Mouse (Mus musculus): ENCODE measurements around the gene Celf1. TPM values are rescaled to one million over a fixed set of nuclear protein-coding genes. Genes with fewer than 3 reads are reported as not detected.
A peak's percentile ranks its signal among the peaks of the same experiment; 100 is the strongest.

Gene Celf1
- polyA plus RNA-seq, 1 experiment = 210 TPM

- Histone ChIP-seq H3K27ac (ENCODE audit: insufficient read depth, low read depth, low read length) (no peak overlapping the region), H3K4me1 (ENCODE audit: control insufficient read depth, insufficient read depth, low read length) (peaks cover 7% of the 10 kb centered on the region), H3K4me3 (ENCODE audit: insufficient read depth, low read depth, low read length) (no peak overlapping the region)
- TF ChIP-seq POLR2A (IDR thresholded peaks at IDR 0.05; ENCODE audit: insufficient read depth, low read depth, low read length) = no peak
- TF ChIP-seq CTCF (IDR thresholded peaks at IDR 0.05; ENCODE audit: insufficient read depth, low read depth, low read length) = peak; percentile 37; the same call in 1 of the 2 replicates
- WGBS = 74% methylated on average over 10 of the region's 10 CpGs
Observed at GRCm38 (mm10) chr2:91060544-91061355, 120.6 kb downstream of the Celf1 start.

- no peak for TF ChIP-seq POLR2A (IDR thresholded peaks at IDR 0.05; ENCODE audit: insufficient read depth, low read depth, low read length)
- no peak for TF ChIP-seq CTCF (IDR thresholded peaks at IDR 0.05; ENCODE audit: insufficient read depth, low read depth, low read length)
Observed at GRCm38 (mm10) chr2:91061849-91062481, 121.8 kb downstream of the Celf1 start.

GRCm38 (mm10) chr2:91062779-91063606 is 122.8 kb downstream of the Celf1 start:
- peaks cover 9% of the 10 kb centered on the region for H3K4me1 ChIP-seq (ENCODE audit: control insufficient read depth, insufficient read depth, low read length)
- TF ChIP-seq POLR2A (IDR thresholded peaks at IDR 0.05; ENCODE audit: insufficient read depth, low read depth, low read length) (no peak), CTCF (IDR thresholded peaks at IDR 0.05; ENCODE audit: insufficient read depth, low read depth, low read length) (no peak)
- H3K4me3 ChIP-seq (ENCODE audit: insufficient read depth, low read depth, low read length) = no peak overlapping the region
- no peak overlapping the region for H3K27ac ChIP-seq (ENCODE audit: insufficient read depth, low read depth, low read length)
- WGBS = 90% methylated on average over 16 of the region's 16 CpGs

More at GRCm38 (mm10) chr2:91061849-91062481, 121.8 kb downstream of the Celf1 start:
- WGBS = 78% methylated on average over 6 of the region's 6 CpGs
- no peak overlapping the region for H3K4me3 ChIP-seq (ENCODE audit: insufficient read depth, low read depth, low read length)
- peaks cover 9% of the 10 kb centered on the region for H3K4me1 ChIP-seq (ENCODE audit: control insufficient read depth, insufficient read depth, low read length)
- H3K27ac ChIP-seq (ENCODE audit: insufficient read depth, low read depth, low read length) = no peak overlapping the region

- no peak for TF ChIP-seq CTCF (IDR thresholded peaks at IDR 0.05; ENCODE audit: insufficient read depth, low read depth, low read length)
- TF ChIP-seq POLR2A (IDR thresholded peaks at IDR 0.05; ENCODE audit: insufficient read depth, low read depth, low read length) = no peak
- Histone ChIP-seq H3K27ac (ENCODE audit: insufficient read depth, low read depth, low read length) (no peak overlapping the region), H3K4me3 (ENCODE audit: insufficient read depth, low read depth, low read length) (no peak overlapping the region), H3K4me1 (ENCODE audit: control insufficient read depth, insufficient read depth, low read length) (peaks cover 18% of the 10 kb centered on the region)
- WGBS = 78% methylated on average over 6 of the region's 6 CpGs
Observed at GRCm38 (mm10) chr2:91064211-91064610, 124.0 kb downstream of the Celf1 start.

- TF ChIP-seq POLR2A (IDR thresholded peaks at IDR 0.05; ENCODE audit: insufficient read depth, low read depth, low read length) = no peak
- TF ChIP-seq CTCF (IDR thresholded peaks at IDR 0.05; ENCODE audit: insufficient read depth, low read depth, low read length) = peak; percentile 68; the same call in 1 of the 2 replicates
- H3K4me1 ChIP-seq (ENCODE audit: control insufficient read depth, insufficient read depth, low read length) = peaks cover 19% of the 10 kb centered on the region
- H3K27ac ChIP-seq (ENCODE audit: insufficient read depth, low read depth, low read length) = no peak overlapping the region
- 59% methylated on average over 3 of the region's 3 CpGs for WGBS
- no peak overlapping the region for H3K4me3 ChIP-seq (ENCODE audit: insufficient read depth, low read depth, low read length)
Observed at GRCm38 (mm10) chr2:91065544-91065943, 125.4 kb downstream of the Celf1 start.

- Histone ChIP-seq H3K4me1 (ENCODE audit: control insufficient read depth, insufficient read depth, low read length) (peaks cover 19% of the 10 kb centered on the region), H3K27ac (ENCODE audit: insufficient read depth, low read depth, low read length) (no peak overlapping the region), H3K4me3 (ENCODE audit: insufficient read depth, low read depth, low read length) (no peak overlapping the region)
- TF ChIP-seq CTCF (IDR thresholded peaks at IDR 0.05; ENCODE audit: insufficient read depth, low read depth, low read length) (no peak), POLR2A (IDR thresholded peaks at IDR 0.05; ENCODE audit: insufficient read depth, low read depth, low read length) (no peak)
- 58% methylated on average over 3 of the region's 3 CpGs for WGBS
Observed at GRCm38 (mm10) chr2:91066455-91066854, 126.3 kb downstream of the Celf1 start.

- 53% methylated on average over 13 of the region's 13 CpGs for WGBS
- peaks cover 19% of the 10 kb centered on the region for H3K4me1 ChIP-seq (ENCODE audit: control insufficient read depth, insufficient read depth, low read length)
- TF ChIP-seq POLR2A (IDR thresholded peaks at IDR 0.05; ENCODE audit: insufficient read depth, low read depth, low read length) (no peak), CTCF (IDR thresholded peaks at IDR 0.05; ENCODE audit: insufficient read depth, low read depth, low read length) (no peak)
- H3K4me3 ChIP-seq (ENCODE audit: insufficient read depth, low read depth, low read length) = peak overlapping the region; percentile 25
- H3K27ac ChIP-seq (ENCODE audit: insufficient read depth, low read depth, low read length) = no peak overlapping the region
Observed at GRCm38 (mm10) chr2:91068162-91068871, 128.1 kb downstream of the Celf1 start.

- H3K4me1 ChIP-seq (ENCODE audit: control insufficient read depth, insufficient read depth, low read length) = peaks cover 19% of the 10 kb centered on the region
- TF ChIP-seq CTCF (IDR thresholded peaks at IDR 0.05; ENCODE audit: insufficient read depth, low read depth, low read length) (no peak), POLR2A (IDR thresholded peaks at IDR 0.05; ENCODE audit: insufficient read depth, low read depth, low read length) (no peak)
- WGBS = 19% methylated on average over 6 of the region's 6 CpGs
- H3K4me3 ChIP-seq (ENCODE audit: insufficient read depth, low read depth, low read length) = peak overlapping the region; percentile 25
- H3K27ac ChIP-seq (ENCODE audit: insufficient read depth, low read depth, low read length) = no peak overlapping the region
Observed at GRCm38 (mm10) chr2:91068872-91069165, 128.6 kb downstream of the Celf1 start.

Other genes with a start within 250 kb of the Celf1 start
- gene Fnbp4, start 195.0 kb upstream of the Celf1 start, polyA plus RNA-seq (2012; ENCODE audit: insufficient read depth, insufficient read length, low replicate concordance, missing spikeins) = 360 TPM in 1 of 2 replicates, not detected in the other
- not detected in 2 replicates for gene Agbl2, start 157.7 kb upstream of the Celf1 start, polyA plus RNA-seq (2012; ENCODE audit: insufficient read depth, insufficient read length, low replicate concordance, missing spikeins)
- 367 TPM in 1 of 2 replicates, not detected in the other for gene Mtch2, start 93.2 kb upstream of the Celf1 start, polyA plus RNA-seq (2012; ENCODE audit: insufficient read depth, insufficient read length, low replicate concordance, missing spikeins)
- not detected in 2 replicates for gene C1qtnf4, start 54.5 kb upstream of the Celf1 start, polyA plus RNA-seq (2012; ENCODE audit: insufficient read depth, insufficient read length, low replicate concordance, missing spikeins)
- not detected in 2 replicates for gene Kbtbd4, start 35.6 kb upstream of the Celf1 start, polyA plus RNA-seq (2012; ENCODE audit: insufficient read depth, insufficient read length, low replicate concordance, missing spikeins)
- not detected in 2 replicates for gene Ndufs3, start 35.6 kb upstream of the Celf1 start, polyA plus RNA-seq (2012; ENCODE audit: insufficient read depth, insufficient read length, low replicate concordance, missing spikeins)
- not detected in 2 replicates for gene Rapsn, start 95.2 kb downstream of the Celf1 start, polyA plus RNA-seq (2012; ENCODE audit: insufficient read depth, insufficient read length, low replicate concordance, missing spikeins)
- not detected in 2 replicates for gene Psmc3, start 113.6 kb downstream of the Celf1 start, polyA plus RNA-seq (2012; ENCODE audit: insufficient read depth, insufficient read length, low replicate concordance, missing spikeins)
- gene Slc39a13, start 130.0 kb downstream of the Celf1 start, polyA plus RNA-seq (2012; ENCODE audit: insufficient read depth, insufficient read length, low replicate concordance, missing spikeins) = not detected in 2 replicates
- not detected in 2 replicates for gene Spi1, start 142.0 kb downstream of the Celf1 start, polyA plus RNA-seq (2012; ENCODE audit: insufficient read depth, insufficient read length, low replicate concordance, missing spikeins)
- gene Mybpc3, start 177.8 kb downstream of the Celf1 start, polyA plus RNA-seq (2012; ENCODE audit: insufficient read depth, insufficient read length, low replicate concordance, missing spikeins) = not detected in 2 replicates
- 318 TPM in 1 of 2 replicates, not detected in the other for gene Madd, start 243.5 kb downstream of the Celf1 start, polyA plus RNA-seq (2012; ENCODE audit: insufficient read depth, insufficient read length, low replicate concordance, missing spikeins)